Mouse (Mus musculus) forebrain, embryonic 11.5 days (tissue): ENCODE data around the gene Ccnd3. TPM values are rescaled to one million over a fixed set of nuclear protein-coding genes. Genes with fewer than 3 reads are reported as not detected.

ENCODE experiments used
- ATAC-seq: fragments of 200-750 bp; cut with Nextera tagmentation; replicated peaks from 2 replicates; pipeline ENCODE4 v1.8.0; 2017; ENCODE audit warnings: moderate TSS enrichment; ENCODE audit not compliant: low FRiP score
- DNase-seq: peaks from one replicate; pipeline ENCODE4 v3.0.0-alpha.2; 2017; ENCODE audit warnings: low spot score
- H3K27ac ChIP-seq: fragments of 300-500 bp; sonication (generic); 2 replicates; pipeline ENCODE4 v1.5.1; 2014; ENCODE audit warnings: low read depth, low read length
- H3K27me3 ChIP-seq: fragments of 300-500 bp; sonication (generic); 2 replicates; pipeline ENCODE4 v1.6.1; 2014; ENCODE audit warnings: mild to moderate bottlenecking, low read length, mixed read lengths; ENCODE audit not compliant: control insufficient read depth, insufficient read depth
- H3K36me3 ChIP-seq: fragments of 300-500 bp; sonication (generic); 2 replicates; pipeline ENCODE4 v1.6.1; 2014; ENCODE audit warnings: mild to moderate bottlenecking, low read length, moderate library complexity, mixed read lengths; ENCODE audit not compliant: control insufficient read depth, insufficient read depth
- H3K4me1 ChIP-seq: fragments of 300-500 bp; sonication (generic); replicated peaks from 2 replicates; pipeline ENCODE4 v1.6.1; 2014; ENCODE audit warnings: low read length, mixed read lengths; ENCODE audit not compliant: control insufficient read depth, insufficient read depth
- H3K4me2 ChIP-seq: fragments of 300-500 bp; sonication (generic); 2 replicates; pipeline ENCODE4 v1.6.1; 2014; ENCODE audit warnings: low read depth, mild to moderate bottlenecking, low read length, moderate library complexity, mixed read lengths; ENCODE audit not compliant: severe bottlenecking
- H3K4me3 ChIP-seq: fragments of 300-500 bp; sonication (generic); 2 replicates; pipeline ENCODE4 v1.5.1; 2014; ENCODE audit warnings: low read depth, low read length
- H3K9ac ChIP-seq: fragments of 300-500 bp; sonication (generic); 2 replicates; pipeline ENCODE4 v1.6.1; 2014; ENCODE audit warnings: low read length
- H3K9me3 ChIP-seq: fragments of 300-500 bp; sonication (generic); 2 replicates; pipeline ENCODE4 v1.6.1; 2016; ENCODE audit warnings: low read length, mixed read lengths; ENCODE audit not compliant: control insufficient read depth
- WGBS: fragments of 180-500 bp; shearing (Covaris S2); extraction: QIAGEN DNeasy Blood & Tissue Kit; methylation state at CpG from one replicate; pipeline ENCODE4 v1.1.7; 2014; 5-methylcytosine and 5-hydroxymethylcytosine counted together
- polyA plus RNA-seq: library from polyadenylated mRNA; unstranded; fragments of >200 nt; fragmentation: Nextera tagmentation; extraction: Ambion mirVana; gene quantifications from 2 replicates; pipeline ENCODE4 v1.2.1, GENCODE M21; 2014

Ccnd3 gene
- polyA plus RNA-seq, 1 experiment from 2014 or later = 253 TPM

DNA sequence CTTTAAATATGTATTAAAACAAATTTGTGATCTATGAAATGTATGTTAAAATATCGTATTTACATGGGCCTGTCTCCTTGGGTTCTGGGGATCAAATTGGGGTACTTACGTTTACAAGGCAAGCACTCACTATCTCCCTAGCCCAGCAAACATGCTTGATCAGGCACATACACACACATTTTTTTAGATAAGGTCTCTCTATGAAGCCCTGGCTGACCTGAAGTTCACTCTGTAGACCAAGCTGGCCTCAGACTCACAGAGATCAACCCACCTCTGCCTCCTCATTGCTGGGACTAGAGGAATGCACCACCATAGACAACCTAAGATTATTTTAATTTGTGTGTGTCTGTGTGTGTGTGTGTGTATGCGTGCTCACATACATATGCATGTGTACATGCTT is 63.5 kb downstream of the Ccnd3 start:
- Histone ChIP-seq H3K9me3 (no peaks in the 10 kb centered on the region), H3K4me1 (0 out of 2 replicates have a peak, but pooled peaks cover 2% of the 10 kb centered on the region), H3K27ac (no peak overlapping the region), H3K9ac (no peak overlapping the region), H3K27me3 (no peaks in the 10 kb centered on the region), H3K4me2 (no peak overlapping the region), H3K36me3 (no peaks in the 10 kb centered on the region), H3K4me3 (no peak overlapping the region)
- DNase-seq = no peak
- ATAC-seq = no peak
- 96% methylated on average over 3 of the region's 3 CpGs for WGBS

DNA sequence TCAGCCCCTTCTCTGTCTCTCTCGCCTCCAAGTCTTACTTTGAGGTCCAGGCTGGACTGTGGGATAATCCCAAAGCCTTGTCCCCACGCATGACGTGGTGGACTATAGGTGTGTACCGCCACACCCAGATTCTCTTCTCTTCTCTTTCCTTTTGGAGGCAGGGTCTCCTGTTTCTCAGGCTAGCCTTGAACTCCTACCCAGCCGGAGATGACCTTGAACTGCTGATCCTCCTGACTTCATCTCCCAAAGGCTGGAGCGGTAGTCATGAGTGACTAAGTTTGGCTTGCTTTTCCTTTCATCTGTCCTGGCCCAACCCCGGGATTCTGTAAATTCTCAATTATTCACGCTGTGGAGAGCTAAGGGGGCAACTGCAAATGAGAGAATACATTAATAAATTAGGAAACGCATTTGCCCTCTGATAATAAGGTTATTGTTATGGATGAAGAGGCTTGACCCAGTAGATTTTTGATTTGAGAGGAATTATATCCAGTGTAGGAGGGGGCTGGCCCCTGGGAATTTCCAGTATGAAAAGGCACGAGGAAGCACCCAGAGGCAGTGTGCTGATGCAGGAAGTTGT is 64.2 kb downstream of the Ccnd3 start:
- no peak for DNase-seq
- no peaks in the 10 kb centered on the region for H3K36me3 ChIP-seq
- no peaks in the 10 kb centered on the region for H3K27me3 ChIP-seq
- 75% methylated on average over 10 of the region's 10 CpGs for WGBS
- ATAC-seq = no peak
- H3K4me3 ChIP-seq = no peak overlapping the region
- no peaks in the 10 kb centered on the region for H3K9me3 ChIP-seq
- 0 out of 2 replicates have a peak, but pooled peaks cover 2% of the 10 kb centered on the region for H3K4me1 ChIP-seq
- no peak overlapping the region for H3K9ac ChIP-seq
- no peak overlapping the region for H3K27ac ChIP-seq
- H3K4me2 ChIP-seq = no peak overlapping the region

- Histone ChIP-seq H3K4me2 (no peak overlapping the region), H3K9me3 (no peaks in the 10 kb centered on the region), H3K36me3 (no peaks in the 10 kb centered on the region), H3K9ac (no peak overlapping the region), H3K4me1 (0 out of 2 replicates have a peak, but pooled peaks cover 2% of the 10 kb centered on the region), H3K27ac (no peak overlapping the region), H3K27me3 (no peaks in the 10 kb centered on the region), H3K4me3 (no peak overlapping the region)
- DNase-seq (no peak), ATAC-seq (no peak)
- 21% methylated on average over 7 of the region's 7 CpGs for WGBS
Measured at GRCm38 (mm10) chr17:47571621-47572020, 66.8 kb downstream of the Ccnd3 start.

- H3K27ac ChIP-seq = no peak overlapping the region
- no peaks in the 10 kb centered on the region for H3K9me3 ChIP-seq
- ATAC-seq (no peak), DNase-seq (no peak)
- H3K27me3 ChIP-seq = no peaks in the 10 kb centered on the region
- no peak overlapping the region for H3K4me3 ChIP-seq
- H3K4me1 ChIP-seq = 0 out of 2 replicates have a peak, but pooled peaks cover 2% of the 10 kb centered on the region
- no peak overlapping the region for H3K4me2 ChIP-seq
- H3K36me3 ChIP-seq = no peaks in the 10 kb centered on the region
- no peak overlapping the region for H3K9ac ChIP-seq
Measured at GRCm38 (mm10) chr17:47572436-47572835, 67.6 kb downstream of the Ccnd3 start.

GRCm38 (mm10) chr17:47574028-47574427 is 69.2 kb downstream of the Ccnd3 start:
- H3K4me1 ChIP-seq = 0 out of 2 replicates have a peak, but pooled peaks cover 2% of the 10 kb centered on the region
- no peak overlapping the region for H3K27ac ChIP-seq
- DNase-seq = no peak
- H3K36me3 ChIP-seq = no peaks in the 10 kb centered on the region
- H3K4me3 ChIP-seq = no peak overlapping the region
- WGBS = 82% methylated on average over 8 of the region's 8 CpGs
- no peak overlapping the region for H3K9ac ChIP-seq
- H3K4me2 ChIP-seq = no peak overlapping the region
- H3K9me3 ChIP-seq = no peaks in the 10 kb centered on the region
- H3K27me3 ChIP-seq = no peaks in the 10 kb centered on the region
- ATAC-seq = no peak

- Histone ChIP-seq H3K27me3 (no peaks in the 10 kb centered on the region), H3K4me2 (no peak overlapping the region), H3K9me3 (no peaks in the 10 kb centered on the region), H3K4me3 (no peak overlapping the region), H3K4me1 (0 out of 2 replicates have a peak, but pooled peaks cover 2% of the 10 kb centered on the region), H3K9ac (no peak overlapping the region), H3K36me3 (no peaks in the 10 kb centered on the region), H3K27ac (no peak overlapping the region)
- DNase-seq (no peak), ATAC-seq (no peak)
- 77% methylated on average over 11 of the region's 11 CpGs for WGBS
Measured at GRCm38 (mm10) chr17:47574830-47575229, 70.0 kb downstream of the Ccnd3 start.

DNA sequence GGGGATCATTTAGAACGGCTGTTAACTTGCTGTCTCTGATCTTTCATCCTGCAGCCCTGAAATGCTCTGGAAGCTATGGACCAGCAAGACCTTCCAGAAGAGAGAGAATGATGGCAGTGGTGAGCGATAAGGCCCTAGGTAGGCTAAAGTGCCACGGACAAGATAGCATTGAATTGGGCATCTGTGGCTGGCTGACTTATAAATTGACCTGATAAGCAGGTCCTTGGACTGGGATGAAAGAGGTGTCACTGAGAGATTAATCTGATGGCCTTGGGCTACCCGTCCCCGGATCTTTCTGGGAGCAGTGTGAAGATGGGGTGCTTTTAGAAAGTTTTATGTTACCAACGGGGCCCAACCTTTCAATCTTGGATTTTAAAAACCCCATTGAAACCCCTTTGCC is 73.8 kb downstream of the Ccnd3 start:
- ATAC-seq = no peak
- no peak overlapping the region for H3K27ac ChIP-seq
- H3K4me3 ChIP-seq = no peak overlapping the region
- H3K27me3 ChIP-seq = no peaks in the 10 kb centered on the region
- no peaks in the 10 kb centered on the region for H3K9me3 ChIP-seq
- H3K9ac ChIP-seq = no peak overlapping the region
- H3K36me3 ChIP-seq = no peaks in the 10 kb centered on the region
- H3K4me2 ChIP-seq = no peak overlapping the region
- H3K4me1 ChIP-seq = no peaks in the 10 kb centered on the region
- no peak for DNase-seq
- WGBS = 92% methylated on average over 6 of the region's 6 CpGs

GRCm38 (mm10) chr17:47580962-47581361 is 76.1 kb downstream of the Ccnd3 start:
- Histone ChIP-seq H3K4me2 (no peak overlapping the region), H3K36me3 (no peaks in the 10 kb centered on the region), H3K9me3 (no peaks in the 10 kb centered on the region), H3K27me3 (no peaks in the 10 kb centered on the region), H3K4me1 (no peaks in the 10 kb centered on the region), H3K27ac (no peak overlapping the region), H3K9ac (no peak overlapping the region), H3K4me3 (no peak overlapping the region)
- WGBS = 88% methylated on average over 4 of the region's 4 CpGs
- no peak for DNase-seq
- no peak for ATAC-seq

DNA sequence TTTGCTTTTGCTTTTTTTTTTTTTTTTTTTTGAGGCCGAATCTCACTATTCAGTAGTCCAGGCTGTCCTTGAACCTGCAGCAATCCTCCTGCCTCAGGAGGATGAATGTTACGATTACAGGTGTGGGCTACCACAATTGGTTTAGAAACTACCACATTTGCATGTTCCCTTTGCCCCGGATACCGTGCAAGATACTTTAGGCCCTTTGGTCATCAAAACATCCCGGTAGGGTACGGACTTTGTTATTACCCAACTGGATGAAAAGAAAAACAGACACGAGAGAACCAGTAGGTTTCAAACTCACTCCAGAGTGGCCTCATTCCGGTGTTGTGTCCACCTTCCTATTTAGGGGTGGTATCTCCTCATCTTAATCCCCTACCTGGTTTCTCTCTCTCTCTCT is 83.7 kb downstream of the Ccnd3 start:
- ATAC-seq (no peak), DNase-seq (no peak)
- Histone ChIP-seq H3K4me1 (no peaks in the 10 kb centered on the region), H3K27me3 (no peaks in the 10 kb centered on the region), H3K9me3 (no peaks in the 10 kb centered on the region), H3K36me3 (no peaks in the 10 kb centered on the region), H3K9ac (no peak overlapping the region), H3K27ac (no peak overlapping the region), H3K4me2 (no peak overlapping the region), H3K4me3 (no peak overlapping the region)
- 82% methylated on average over 8 of the region's 8 CpGs for WGBS
